In genomic region chr17:56913023-56913422, GRCm38 (mm10) we compare ENCODE assay signal across 37 mouse cellular contexts. TPM values are rescaled to one million over a fixed set of nuclear protein-coding genes. Genes with fewer than 3 reads are reported as not detected.
"Had no signal": no experiment of that assay in that cellular context is flagged by ENCODE, and none has a peak within 500 bp of the region (broad histone marks: within the 10 kb centered on the region; RNA-seq: fewer than 3 reads in every experiment).

No protein-coding gene starts in this region.

- H3K27ac ChIP-seq: gastrocnemius, adult 2 months; heart, embryonic 10.5 days; hindbrain, embryonic 10.5 days; hindbrain, embryonic 12.5 days; hindbrain, embryonic 14.5 days; intestine, embryonic 15.5 days; layer of hippocampus, adult 2 months; left cerebral cortex, adult 2 months; limb, embryonic 13.5 days; limb, embryonic 15.5 days had no signal

- DNase-seq: gastrocnemius, adult 2 months; gastrocnemius, postnatal 10 days; gastrocnemius, postnatal 25 days; heart, adult 18-20 months; heart, postnatal 10 days; heart, postnatal 4 days; kidney, adult 18-20 months; kidney, adult 8-10 months; kidney, postnatal 10 days; kidney, postnatal 25 days; kidney, postnatal 4 days had no signal

- H3K4me1 ChIP-seq: hindbrain, embryonic 10.5 days; hindbrain, embryonic 12.5 days; limb, embryonic 13.5 days; limb, embryonic 15.5 days had no signal

- ATAC-seq: hindbrain, embryonic 16.5 days; intestine, embryonic 15.5 days; intestine, postnatal 0 days had no signal

- H3K4me3 ChIP-seq: gastrocnemius, adult 2 months; heart, embryonic 10.5 days; heart, embryonic 12.5 days; hindbrain, embryonic 10.5 days; hindbrain, embryonic 12.5 days; intestine, embryonic 15.5 days; layer of hippocampus, adult 2 months; left cerebral cortex, adult 2 months; limb, embryonic 13.5 days; limb, embryonic 15.5 days had no signal

- H3K27me3 ChIP-seq: heart, embryonic 12.5 days; hindbrain, embryonic 12.5 days; intestine, embryonic 15.5 days; limb, embryonic 13.5 days; limb, embryonic 15.5 days had no signal

RNA-seq across cellular contexts. Expression of gene 1700061G19Rik, which starts 37.7 kb away (rescaled TPM):
- total RNA-seq: gastrocnemius, adult 2 months; gastrocnemius, postnatal 25 days; gastrocnemius, postnatal 4 days; heart, adult 18-20 months; heart, adult 8-10 months; heart, postnatal 25 days; left cerebral cortex, adult 2 months had no signal

RNA-seq across cellular contexts. Expression of gene Acsbg2, which starts 38.8 kb away (rescaled TPM):
- total RNA-seq: gastrocnemius, adult 2 months; gastrocnemius, postnatal 10 days; gastrocnemius, postnatal 25 days; gastrocnemius, postnatal 4 days; granulocyte monocyte progenitor cell, adult 5-6 weeks; heart, adult 18-20 months; heart, adult 8-10 months; heart, postnatal 10 days; heart, postnatal 25 days; heart, postnatal 4 days; layer of hippocampus, adult 2 months; layer of hippocampus, postnatal 10 days; layer of hippocampus, postnatal 25 days; left cerebral cortex, adult 2 months; left cerebral cortex, postnatal 14 days; left cerebral cortex, postnatal 36 days had no signal
- polyA plus RNA-seq: heart, embryonic 10.5 days; heart, embryonic 12.5 days; heart, embryonic 14.5 days; heart, embryonic 16.5 days; hindbrain, embryonic 10.5 days; hindbrain, embryonic 12.5 days; hindbrain, embryonic 14.5 days; hindbrain, embryonic 16.5 days; inflammation-experienced regulatory T-cells, adult 6 months; intestine, embryonic 15.5 days; intestine, postnatal 0 days; kidney, embryonic 14.5 days; kidney, embryonic 16.5 days; limb, embryonic 11.5 days; limb, embryonic 13.5 days; limb, embryonic 15.5 days had no signal
